Mouse (Mus musculus) MEL (cell line): ENCODE measurements around the gene Gm7138.

Source experiments
- CHD1 ChIP-seq: IDR thresholded peaks from 2 replicates; pipeline ENCODE4 v1.6.1; 2012; ENCODE audit warnings: low read depth, mild to moderate bottlenecking, inconsistent platforms, low read length, improper control_type of control experiment
- CTCF ChIP-seq, 3 experiments: IDR thresholded peaks in 2 of 3; conservative IDR thresholded peaks in 1 of 3; 2 replicates each; pipeline ENCODE4 v1.5.1; 2011 to 2012; ENCODE audit warnings: low read length in 3 of 3, low read depth in 2 of 3, mild to moderate bottlenecking in 2 of 3, improper control_type of control experiment in 1 of 3, inconsistent platforms in 1 of 3, mixed read lengths in 1 of 3, moderate library complexity in 1 of 3; ENCODE audit not compliant: control insufficient read depth in 1 of 3, insufficient read depth in 1 of 3, poor library complexity in 1 of 3, severe bottlenecking in 1 of 3
- E2F4 ChIP-seq: IDR thresholded peaks from 2 replicates; pipeline ENCODE4 v1.6.1; 2011; ENCODE audit warnings: low read depth, low read length, improper control_type of control experiment, borderline replicate concordance
- ELF1 ChIP-seq: IDR thresholded peaks from 2 replicates; pipeline ENCODE4 v1.6.1; 2014; ENCODE audit warnings: low read depth, mild to moderate bottlenecking, inconsistent platforms, low read length, improper control_type of control experiment, moderate library complexity
- JUND ChIP-seq: IDR thresholded peaks from 2 replicates; pipeline ENCODE4 v1.6.1; 2011; ENCODE audit warnings: low read depth, mild to moderate bottlenecking, improper control_type of control experiment, low read length
- MAFK ChIP-seq: IDR thresholded peaks from 2 replicates; pipeline ENCODE4 v1.6.1; 2011; ENCODE audit warnings: low read depth, mild to moderate bottlenecking, low read length, improper control_type of control experiment, borderline replicate concordance
- POLR2A ChIP-seq, 2 experiments: IDR thresholded peaks; 2 replicates each; pipeline ENCODE4 v1.6.1; 2011 to 2012; ENCODE audit warnings: low read length in 2 of 2, mild to moderate bottlenecking in 2 of 2, control low read depth in 1 of 2, improper control_type of control experiment in 1 of 2, low read depth in 1 of 2, moderate library complexity in 1 of 2; ENCODE audit not compliant: control insufficient read depth in 1 of 2, insufficient read depth in 1 of 2, poor library complexity in 1 of 2
- TCF12 ChIP-seq: IDR thresholded peaks from 2 replicates; pipeline ENCODE4 v1.6.1; 2014; ENCODE audit warnings: low read depth, mild to moderate bottlenecking, inconsistent platforms, low read length, improper control_type of control experiment, moderate library complexity

DNA sequence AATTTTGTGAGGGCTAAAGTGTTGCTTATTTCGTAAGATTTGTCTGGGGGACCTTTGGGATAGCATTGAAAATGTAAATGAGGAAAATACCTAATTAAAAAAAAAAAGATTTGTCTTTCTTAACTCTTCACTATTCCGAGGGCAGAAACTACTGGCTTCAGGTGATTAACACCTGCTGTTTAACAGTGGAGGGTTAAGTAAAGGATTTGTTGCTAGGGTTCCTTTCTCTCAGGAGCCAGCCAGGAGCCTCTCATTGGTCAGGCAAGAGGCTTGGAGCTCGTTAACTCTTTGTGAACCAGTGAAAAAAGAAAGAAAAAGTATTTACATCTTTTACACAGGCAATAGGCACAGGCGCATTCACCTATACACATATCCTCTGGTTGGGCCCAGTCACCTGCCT, 42.5 kb upstream of the Gm7138 start:
- TF ChIP-seq CTCF (IDR thresholded peaks at IDR 0.05 in 2 of 3, conservative IDR thresholded peaks at IDR 0.05 in 1 of 3; ENCODE audit: control insufficient read depth in 1 of 3, insufficient read depth in 1 of 3, low read depth in 2 of 3, low read length in 3 of 3, poor library complexity in 1 of 3, severe bottlenecking in 1 of 3): no peak
- TF ChIP-seq E2F4: no peak
- TF ChIP-seq MAFK: no peak
- TF ChIP-seq JUND: no peak
- TF ChIP-seq CHD1: no peak
- no peak for TF ChIP-seq TCF12
- TF ChIP-seq POLR2A (IDR thresholded peaks at IDR 0.05; ENCODE audit: control insufficient read depth in 1 of 2, insufficient read depth in 1 of 2, low read depth in 1 of 2, low read length in 2 of 2, poor library complexity in 1 of 2): no peak
- no peak for TF ChIP-seq ELF1
